Mouse (Mus musculus) E14TG2a.4 (cell line): ENCODE measurements around the gene Pak6.
A peak's percentile ranks its signal among the peaks of the same experiment; 100 is the strongest.

Source experiments
- H3K27me3 ChIP-seq: 2 replicates; pipeline ENCODE4 v1.6.1; 2014; ENCODE audit warnings: low read length, control low read depth; ENCODE audit not compliant: insufficient read depth
- H3K36me3 ChIP-seq: 2 replicates; pipeline ENCODE4 v1.6.1; 2014; ENCODE audit warnings: low read length, control low read depth; ENCODE audit not compliant: insufficient read depth
- H3K4me1 ChIP-seq: replicated peaks from 2 replicates; pipeline ENCODE4 v1.6.1; 2014; ENCODE audit warnings: low read depth, low read length, control low read depth
- H3K4me3 ChIP-seq: replicated peaks from 2 replicates; pipeline ENCODE4 v1.5.1; 2014; ENCODE audit warnings: mild to moderate bottlenecking, low read length
- H3K9me3 ChIP-seq: 2 replicates; pipeline ENCODE4 v1.6.1; 2014; ENCODE audit warnings: low read length, control low read depth
- CTCF ChIP-seq: conservative IDR thresholded peaks from 2 replicates; pipeline ENCODE4 v1.5.1; 2014; ENCODE audit warnings: low read length
- NANOG ChIP-seq: IDR thresholded peaks from 2 replicates; pipeline ENCODE4 v1.6.1; 2014; ENCODE audit warnings: borderline replicate concordance, low read length, mixed read lengths
- POU5F1 ChIP-seq: IDR thresholded peaks from 2 replicates; pipeline ENCODE4 v1.6.1; 2014; ENCODE audit warnings: low read length, borderline replicate concordance

Gene Pak6

DNA sequence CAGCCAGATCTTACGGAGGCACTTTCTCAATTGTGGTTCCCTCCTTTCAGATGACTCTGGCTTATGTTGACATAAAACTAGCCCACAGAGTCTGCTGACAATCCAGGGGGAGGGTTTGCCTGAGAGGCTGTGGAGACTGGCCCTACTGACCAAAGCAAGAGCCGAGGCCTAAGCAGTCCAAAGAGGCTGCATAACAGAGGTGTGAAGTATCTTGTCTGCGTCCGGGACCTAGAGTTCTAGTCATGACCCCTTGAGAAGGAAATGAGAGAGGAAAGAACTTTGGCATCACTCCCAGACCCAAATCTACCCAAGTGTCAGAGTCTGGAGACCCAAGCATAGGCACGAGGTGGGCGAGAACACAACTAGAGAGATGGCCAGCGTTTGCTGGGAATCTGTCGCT, 23.6 kb downstream of the Pak6 start:
- Histone ChIP-seq H3K4me1 (peaks cover 10% of the 10 kb centered on the region), H3K27me3 (peaks cover 30% of the 10 kb centered on the region), H3K36me3 (no peaks in the 10 kb centered on the region), H3K9me3 (no peaks in the 10 kb centered on the region), H3K4me3 (no peak overlapping the region)
- TF ChIP-seq CTCF (no peak), NANOG (no peak), POU5F1 (no peak)

- peaks cover 37% of the 10 kb centered on the region for H3K27me3 ChIP-seq
- H3K36me3 ChIP-seq: no peaks in the 10 kb centered on the region
These were observed 24.7 kb downstream of the Pak6 start for GRCm38 (mm10) chr2:118687791-118688190.

GRCm38 (mm10) chr2:118689875-118690274, 26.8 kb downstream of the Pak6 start:
- H3K4me3 ChIP-seq: no peak overlapping the region
- no peaks in the 10 kb centered on the region for H3K36me3 ChIP-seq
- H3K27me3 ChIP-seq: peaks cover 49% of the 10 kb centered on the region
- no peaks in the 10 kb centered on the region for H3K9me3 ChIP-seq
- TF ChIP-seq NANOG (no peak), CTCF (no peak), POU5F1 (no peak)
- no peaks in the 10 kb centered on the region; the same call in none of the 2 replicates for H3K4me1 ChIP-seq

More at GRCm38 (mm10) chr2:118687791-118688190, 24.7 kb downstream of the Pak6 start:
- H3K4me3 ChIP-seq: no peak overlapping the region
- TF ChIP-seq CTCF (no peak), NANOG (no peak), POU5F1 (no peak)
- peaks cover 2% of the 10 kb centered on the region for H3K4me1 ChIP-seq
- no peaks in the 10 kb centered on the region for H3K9me3 ChIP-seq

DNA sequence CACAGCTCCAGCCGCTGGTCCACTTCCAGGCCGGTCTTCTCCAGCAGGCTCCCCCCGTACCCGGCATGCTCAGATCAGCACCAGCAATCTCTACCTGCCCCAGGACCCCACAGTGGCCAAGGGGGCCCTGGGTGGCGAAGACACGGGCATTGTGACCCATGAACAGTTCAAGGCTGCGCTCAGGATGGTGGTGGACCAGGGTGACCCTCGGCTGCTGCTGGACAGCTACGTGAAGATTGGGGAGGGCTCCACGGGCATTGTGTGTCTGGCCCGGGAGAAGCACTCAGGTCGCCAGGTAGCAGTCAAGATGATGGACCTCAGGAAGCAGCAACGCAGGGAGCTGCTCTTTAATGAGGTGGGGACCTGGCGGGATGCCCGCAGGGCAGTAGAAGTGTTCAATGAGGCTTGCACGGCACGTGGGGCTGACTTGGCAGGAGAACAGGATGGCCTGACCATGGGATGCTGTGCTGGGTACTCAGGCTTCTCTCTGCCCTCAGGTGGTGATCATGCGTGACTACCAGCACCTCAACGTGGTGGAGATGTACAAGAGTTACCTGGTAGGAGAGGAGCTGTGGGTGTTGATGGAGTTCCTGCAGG, 30.4 kb downstream of the Pak6 start:
- no peaks in the 10 kb centered on the region for H3K9me3 ChIP-seq

DNA sequence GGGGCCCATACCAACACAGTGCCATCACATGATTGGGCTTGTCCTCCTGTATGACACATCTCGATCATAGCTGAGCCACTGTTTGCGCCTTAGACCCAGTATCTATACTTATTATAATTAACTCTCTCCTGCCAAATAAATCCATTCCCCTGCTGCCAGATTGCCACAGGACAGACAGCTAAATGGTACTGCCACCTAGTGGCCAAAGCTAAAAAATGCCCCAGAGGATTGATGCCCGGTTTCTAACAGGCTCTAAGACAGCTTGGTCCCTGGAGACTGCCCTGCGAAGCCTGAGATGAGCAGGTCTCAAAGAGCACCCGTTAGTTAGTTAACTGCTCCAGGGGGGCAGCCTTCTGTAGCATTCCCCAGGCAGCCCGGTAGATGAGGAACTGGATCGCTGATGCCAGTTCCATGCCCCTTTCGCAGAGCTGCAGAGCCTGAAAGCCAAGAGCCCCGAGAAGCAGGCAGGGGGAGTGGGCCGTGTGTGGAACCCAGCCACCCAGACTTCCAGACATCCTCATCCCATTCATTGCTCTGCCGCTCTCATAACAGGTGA, 32.7 kb downstream of the Pak6 start:
- Histone ChIP-seq H3K4me3 (peak overlapping the region; percentile 51), H3K27me3 (peaks cover 69% of the 10 kb centered on the region), H3K4me1 (peaks cover 24% of the 10 kb centered on the region), H3K9me3 (no peaks in the 10 kb centered on the region), H3K36me3 (no peaks in the 10 kb centered on the region)
- TF ChIP-seq POU5F1: no peak
- TF ChIP-seq CTCF: peak; percentile 90

More for the DNA sequence above, 30.4 kb downstream of the Pak6 start:
- Histone ChIP-seq H3K36me3 (no peaks in the 10 kb centered on the region), H3K27me3 (peaks cover 59% of the 10 kb centered on the region), H3K4me3 (no peak overlapping the region), H3K4me1 (peaks cover 13% of the 10 kb centered on the region)
- TF ChIP-seq CTCF (no peak), NANOG (no peak), POU5F1 (no peak)

- H3K4me1 ChIP-seq: peaks cover 33% of the 10 kb centered on the region
- no peaks in the 10 kb centered on the region for H3K9me3 ChIP-seq
- H3K36me3 ChIP-seq: no peaks in the 10 kb centered on the region
- no peak for TF ChIP-seq CTCF
- H3K27me3 ChIP-seq: peaks cover 74% of the 10 kb centered on the region
- H3K4me3 ChIP-seq: peak overlapping the region; percentile 51
These were observed 33.6 kb downstream of the Pak6 start for GRCm38 (mm10) chr2:118696451-118697308.

- Histone ChIP-seq H3K27me3 (peaks cover 76% of the 10 kb centered on the region), H3K36me3 (no peaks in the 10 kb centered on the region), H3K9me3 (no peaks in the 10 kb centered on the region), H3K4me3 (no peak overlapping the region), H3K4me1 (peaks cover 40% of the 10 kb centered on the region)
- no peak for TF ChIP-seq POU5F1
- TF ChIP-seq NANOG: no peak
These were observed 34.3 kb downstream of the Pak6 start for GRCm38 (mm10) chr2:118697311-118697877.

GRCm38 (mm10) chr2:118697955-118698354, 34.9 kb downstream of the Pak6 start:
- Histone ChIP-seq H3K9me3 (no peaks in the 10 kb centered on the region), H3K4me3 (no peak overlapping the region), H3K4me1 (peaks cover 41% of the 10 kb centered on the region), H3K36me3 (no peaks in the 10 kb centered on the region), H3K27me3 (peaks cover 78% of the 10 kb centered on the region)
- no peak for TF ChIP-seq POU5F1
- TF ChIP-seq NANOG: no peak
- TF ChIP-seq CTCF: no peak
